Mouse (Mus musculus) heart, adult 2 months (tissue): ENCODE measurements around the gene Dut. TPM values are rescaled to one million over a fixed set of nuclear protein-coding genes. Genes with fewer than 3 reads are reported as not detected.
"Not testable (repeated sequence)": the region's sequence is repeated elsewhere in the genome, so short reads cannot be mapped to it uniquely, and the experiment has no call there.

Experiments used
- DNase-seq, 2 experiments: peaks; one replicate each; pipeline ENCODE4 v3.0.0; 2021
- H3K27ac ChIP-seq: fragments of 200-600 bp; 2 replicates; pipeline ENCODE4 v1.8.1; 2022
- H3K27me3 ChIP-seq: fragments of 200-500 bp; 2 replicates; pipeline ENCODE4 v1.6.1; 2012; ENCODE audit warnings: mild to moderate bottlenecking, low read length, inconsistent platforms, mixed read lengths; ENCODE audit not compliant: control insufficient read depth, insufficient read depth
- H3K36me3 ChIP-seq: fragments of 200-500 bp; 2 replicates; pipeline ENCODE4 v1.6.1; 2012; ENCODE audit warnings: low read length, inconsistent platforms; ENCODE audit not compliant: control insufficient read depth, insufficient read depth
- H3K4me1 ChIP-seq: fragments of 200-500 bp; 2 replicates; pipeline ENCODE4 v1.6.1; 2011; ENCODE audit warnings: low read length; ENCODE audit not compliant: control insufficient read depth, insufficient read depth
- H3K4me3 ChIP-seq: fragments of 200-600 bp; 2 replicates; pipeline ENCODE4 v1.8.1; 2022
- H3K79me2 ChIP-seq: fragments of 200-500 bp; replicated peaks from 2 replicates; pipeline ENCODE4 v1.6.1; 2012; ENCODE audit warnings: mild to moderate bottlenecking, inconsistent platforms, low read length, moderate library complexity, mixed read lengths; ENCODE audit not compliant: control insufficient read depth, insufficient read depth
- H3K9ac ChIP-seq: fragments of 200-500 bp; 2 replicates; pipeline ENCODE4 v1.6.1; 2012; ENCODE audit warnings: low read depth, mild to moderate bottlenecking, control low read depth, inconsistent platforms, low read length, mixed read lengths
- CTCF ChIP-seq: fragments of 200-600 bp; IDR thresholded peaks from 2 replicates; pipeline ENCODE4 v1.8.1; 2022; ENCODE audit warnings: antibody characterized with exemption, mild to moderate bottlenecking, moderate library complexity
- EP300 ChIP-seq: fragments of 200-500 bp; IDR thresholded peaks from 2 replicates; pipeline ENCODE4 v1.6.1; 2011; ENCODE audit warnings: low read depth, low read length, control low read depth; ENCODE audit not compliant: insufficient read depth
- POLR2A ChIP-seq: fragments of 200-500 bp; IDR thresholded peaks from 2 replicates; pipeline ENCODE4 v1.6.1; 2011; ENCODE audit warnings: mild to moderate bottlenecking, low read depth, low read length, control low read depth; ENCODE audit not compliant: insufficient read depth
- WGBS: fragments of 180-500 bp; shearing (Covaris S2); methylation state at CpG from one replicate; pipeline ENCODE4 v1.1.7; 2018; 5-methylcytosine and 5-hydroxymethylcytosine counted together
- intact Hi-C: fragments of 180-260 bp; cut with DNase I; formaldehyde crosslinking; loops from one replicate; pipeline ENCODE4 v1.15.1; 2025
- polyA plus RNA-seq: library from polyadenylated mRNA; depleted of rRNA; stranded (reverse); fragments of >200 nt; gene quantifications from 2 replicates; pipeline ENCODE4 v1.2.3, GENCODE M21; 2012
- total RNA-seq, 2 experiments: library from RNA; stranded (reverse); gene quantifications; 2 replicates each; pipeline ENCODE4 v1.2.3; 2021

Gene Dut
- total and polyA plus RNA-seq, 3 experiments, result 17.3 to 27.5 (median 27.4) TPM

DNA sequence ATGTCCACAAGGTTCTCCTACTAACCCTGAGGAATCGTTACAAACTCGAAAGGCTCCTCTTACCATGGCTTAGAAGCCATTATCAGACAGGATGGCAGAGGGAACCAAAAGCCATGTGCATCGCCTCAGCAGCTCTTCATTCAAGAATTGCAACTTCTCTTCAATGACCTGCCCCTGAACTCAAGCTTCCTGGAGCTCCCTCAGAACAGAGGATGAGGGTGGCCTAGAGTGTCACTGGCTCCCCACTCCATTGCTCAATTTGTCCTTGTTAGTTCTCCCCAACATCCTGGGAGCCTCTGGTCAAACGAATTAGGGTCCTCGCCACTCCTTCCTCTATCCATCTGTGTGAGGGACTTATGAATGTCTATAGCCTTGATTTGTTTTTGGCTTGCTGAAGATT is 29.7 kb downstream of the Dut start:
- no peak overlapping the region for H3K9ac ChIP-seq
- WGBS, result 84% methylated on average over 5 of the region's 5 CpGs
- no peaks in the 10 kb centered on the region for H3K27me3 ChIP-seq
- intact Hi-C loops, result no loop called here
- no peak for DNase-seq
- no peaks in the 10 kb centered on the region for H3K79me2 ChIP-seq
- no peak overlapping the region for H3K27ac ChIP-seq
- no peak overlapping the region for H3K4me3 ChIP-seq
- no peak for TF ChIP-seq POLR2A
- TF ChIP-seq EP300, result no peak
- no peak for TF ChIP-seq CTCF
- peaks cover 2% of the 10 kb centered on the region for H3K4me1 ChIP-seq
- H3K36me3 ChIP-seq, result no peaks in the 10 kb centered on the region

GRCm38 (mm10) chr2:125278474-125278873 is 31.5 kb downstream of the Dut start:
- no peaks in the 10 kb centered on the region for H3K79me2 ChIP-seq
- H3K9ac ChIP-seq, result no peak overlapping the region
- intact Hi-C loops, result no loop called here
- no peak for TF ChIP-seq POLR2A
- TF ChIP-seq CTCF, result no peak
- 0 out of 2 replicates have a peak, but pooled peaks have one; percentile 23 for TF ChIP-seq EP300
- H3K27me3 ChIP-seq, result no peaks in the 10 kb centered on the region
- 28% methylated on average over 7 of the region's 7 CpGs for WGBS
- peak; percentile 45 to 69 for DNase-seq
- H3K27ac ChIP-seq, result no peak overlapping the region
- no peaks in the 10 kb centered on the region for H3K36me3 ChIP-seq
- H3K4me3 ChIP-seq, result no peak overlapping the region
- H3K4me1 ChIP-seq, result peaks cover 2% of the 10 kb centered on the region

GRCm38 (mm10) chr2:125279995-125280394 is 33.0 kb downstream of the Dut start:
- H3K36me3 ChIP-seq, intact Hi-C loops, H3K27me3 ChIP-seq, H3K9ac ChIP-seq, DNase-seq, H3K79me2 ChIP-seq, H3K4me1 ChIP-seq, H3K27ac ChIP-seq, H3K4me3 ChIP-seq: not testable (repeated sequence)
- WGBS, result 73% methylated on average over 9 of the region's 9 CpGs

- no peak overlapping the region for H3K27ac ChIP-seq
- no peaks in the 10 kb centered on the region for H3K36me3 ChIP-seq
- peaks cover 2% of the 10 kb centered on the region for H3K4me1 ChIP-seq
- WGBS, result 51% methylated on average over 14 of the region's 14 CpGs
- no peak overlapping the region for H3K4me3 ChIP-seq
- H3K9ac ChIP-seq, result no peak overlapping the region
- H3K79me2 ChIP-seq, result no peaks in the 10 kb centered on the region
- TF ChIP-seq POLR2A (no peak), EP300 (no peak), CTCF (no peak)
- DNase-seq, result no peak
- intact Hi-C loops, result no loop called here
- H3K27me3 ChIP-seq, result no peaks in the 10 kb centered on the region
Observed at GRCm38 (mm10) chr2:125282334-125283206, 35.6 kb downstream of the Dut start.

DNA sequence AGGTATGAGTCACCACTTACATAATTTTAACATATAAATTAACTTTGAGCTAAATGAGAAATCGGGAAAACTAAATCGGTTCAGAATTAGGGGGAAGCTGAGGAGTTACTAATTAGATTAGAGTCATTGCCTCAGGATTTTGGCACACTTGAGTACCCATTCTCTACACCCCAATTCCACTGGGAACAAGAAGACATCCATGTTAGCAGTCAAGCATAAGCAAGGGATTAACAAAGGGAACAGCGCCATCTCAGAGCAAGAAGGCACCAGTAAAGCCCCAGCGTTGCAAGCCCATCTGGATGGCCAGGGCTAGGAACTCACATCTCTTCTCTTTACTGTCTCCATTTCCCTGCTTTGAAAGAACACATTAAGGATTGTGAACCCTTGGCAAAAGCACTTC is 38.8 kb downstream of the Dut start:
- no peak for DNase-seq
- WGBS, result 87% methylated on average over 4 of the region's 4 CpGs
- H3K36me3 ChIP-seq, result no peaks in the 10 kb centered on the region
- no peaks in the 10 kb centered on the region for H3K27me3 ChIP-seq
- no peak overlapping the region for H3K27ac ChIP-seq
- TF ChIP-seq CTCF, result no peak
- TF ChIP-seq POLR2A, result no peak
- no peak for TF ChIP-seq EP300
- H3K9ac ChIP-seq, result no peak overlapping the region
- intact Hi-C loops, result no loop called here
- H3K4me1 ChIP-seq, result no peaks in the 10 kb centered on the region; the same call in 1 of the 2 replicates
- no peak overlapping the region for H3K4me3 ChIP-seq
- no peaks in the 10 kb centered on the region for H3K79me2 ChIP-seq

DNA sequence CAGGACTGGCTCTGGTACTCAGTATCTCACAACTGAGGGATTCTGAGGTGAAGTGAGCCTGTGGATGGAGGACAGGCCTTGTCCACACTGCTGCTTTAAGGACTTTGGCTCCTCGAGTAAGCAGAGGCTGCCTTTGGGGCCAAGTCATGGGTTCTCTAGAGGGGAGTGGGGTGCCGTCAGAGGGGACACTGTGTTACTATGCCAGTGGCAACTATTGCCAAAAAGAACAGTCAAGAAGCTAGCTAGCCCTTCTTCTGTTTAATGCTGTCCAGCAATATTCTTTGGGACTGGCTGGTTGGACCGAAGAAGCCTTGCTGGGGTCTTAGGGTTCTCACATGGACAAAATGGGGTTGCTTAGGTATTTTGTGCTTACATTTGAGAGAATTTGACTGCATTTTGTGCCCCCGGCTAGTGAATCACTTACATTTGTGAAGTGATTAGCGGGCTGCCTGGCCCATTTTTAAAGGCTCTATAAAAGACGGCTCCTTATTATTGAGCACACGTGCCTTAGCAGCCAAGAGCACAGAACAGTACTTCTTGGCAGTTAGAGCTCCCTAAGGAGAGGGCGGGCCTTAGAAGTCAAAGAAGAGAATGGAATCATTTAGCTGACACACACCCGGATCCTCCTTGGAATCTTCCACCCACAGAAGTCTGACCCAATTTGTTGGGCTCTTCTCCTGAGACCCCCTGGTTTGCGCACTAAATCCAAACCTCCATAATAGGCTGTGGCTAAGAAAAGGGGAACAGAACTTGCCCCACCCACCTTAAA is 43.4 kb downstream of the Dut start:
- Histone ChIP-seq H3K27ac (peak overlapping the region; percentile 38), H3K4me3 (no peak overlapping the region), H3K9ac (no peak overlapping the region), H3K4me1 (no peaks in the 10 kb centered on the region; the same call in 1 of the 2 replicates), H3K36me3 (no peaks in the 10 kb centered on the region), H3K27me3 (no peaks in the 10 kb centered on the region), H3K79me2 (no peaks in the 10 kb centered on the region)
- peak; percentile 41 to 69 for DNase-seq
- no peak for TF ChIP-seq EP300
- TF ChIP-seq CTCF, result no peak
- no peak for TF ChIP-seq POLR2A
- intact Hi-C loops, result no loop called here
- WGBS, result 66% methylated on average over 10 of the region's 10 CpGs
